Mouse (Mus musculus): ENCODE results near the gene Cdsn.

Cdsn gene

DNA sequence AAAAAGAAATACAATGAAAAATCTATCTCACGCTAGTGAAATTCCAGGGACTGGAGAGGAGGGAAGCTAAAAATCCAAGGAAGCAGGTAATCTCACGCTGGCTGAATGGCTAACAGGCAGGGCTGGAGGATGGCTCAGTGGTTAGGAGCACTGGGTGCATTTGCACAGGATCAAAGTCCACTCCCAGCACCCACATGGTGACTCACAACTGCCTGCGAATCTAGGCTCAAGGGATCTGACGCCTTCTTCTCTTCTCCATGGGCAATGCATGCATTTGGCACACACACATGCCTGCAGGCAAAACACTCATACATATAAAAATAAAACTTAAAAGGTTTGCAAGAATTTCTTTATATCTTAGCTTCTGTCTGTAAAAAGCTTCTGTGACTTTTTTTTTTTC lies 14.5 kb upstream of the Cdsn start:
- DNase-seq: no peak

DNA sequence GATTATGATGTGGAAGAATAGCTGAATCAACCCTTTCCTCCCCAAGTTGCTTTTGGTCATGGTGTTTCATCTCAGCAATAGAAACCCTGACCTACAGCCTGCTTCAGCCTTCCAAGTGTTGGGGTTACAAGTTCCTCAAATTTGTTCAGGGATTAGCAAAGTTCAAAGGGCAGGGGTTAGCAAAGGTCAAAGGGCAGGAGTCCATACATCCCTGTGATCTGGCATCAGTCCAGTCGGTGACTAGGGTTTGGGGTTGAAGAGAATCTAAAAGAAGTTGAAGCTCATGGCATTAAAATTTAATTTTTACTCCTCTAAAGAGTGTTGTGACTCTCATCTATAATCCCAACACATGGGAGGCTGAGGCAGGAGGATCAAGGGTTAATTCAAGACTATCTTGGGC lies 13.5 kb upstream of the Cdsn start:
- no peak for DNase-seq

DNA sequence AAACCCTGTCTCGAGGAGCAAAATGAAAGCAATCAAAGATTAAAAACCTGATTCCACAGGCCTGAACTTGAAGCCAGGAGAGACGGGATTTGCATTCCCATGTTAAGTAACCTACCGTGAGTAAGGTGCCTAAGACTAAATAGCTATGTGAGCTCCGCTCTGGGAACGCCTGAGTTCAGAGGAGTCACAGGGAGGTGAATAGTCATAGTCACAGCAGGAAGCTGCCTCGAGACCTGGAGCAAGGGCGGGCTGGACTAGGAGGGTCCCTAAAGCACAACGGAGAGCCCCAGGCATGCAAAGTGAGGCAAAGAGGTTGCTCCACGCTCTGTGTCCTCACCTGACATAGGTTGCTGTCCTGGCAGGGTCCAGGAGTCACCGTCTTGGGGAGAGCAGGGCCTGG lies 12.4 kb upstream of the Cdsn start:
- DNase-seq: no peak

DNA sequence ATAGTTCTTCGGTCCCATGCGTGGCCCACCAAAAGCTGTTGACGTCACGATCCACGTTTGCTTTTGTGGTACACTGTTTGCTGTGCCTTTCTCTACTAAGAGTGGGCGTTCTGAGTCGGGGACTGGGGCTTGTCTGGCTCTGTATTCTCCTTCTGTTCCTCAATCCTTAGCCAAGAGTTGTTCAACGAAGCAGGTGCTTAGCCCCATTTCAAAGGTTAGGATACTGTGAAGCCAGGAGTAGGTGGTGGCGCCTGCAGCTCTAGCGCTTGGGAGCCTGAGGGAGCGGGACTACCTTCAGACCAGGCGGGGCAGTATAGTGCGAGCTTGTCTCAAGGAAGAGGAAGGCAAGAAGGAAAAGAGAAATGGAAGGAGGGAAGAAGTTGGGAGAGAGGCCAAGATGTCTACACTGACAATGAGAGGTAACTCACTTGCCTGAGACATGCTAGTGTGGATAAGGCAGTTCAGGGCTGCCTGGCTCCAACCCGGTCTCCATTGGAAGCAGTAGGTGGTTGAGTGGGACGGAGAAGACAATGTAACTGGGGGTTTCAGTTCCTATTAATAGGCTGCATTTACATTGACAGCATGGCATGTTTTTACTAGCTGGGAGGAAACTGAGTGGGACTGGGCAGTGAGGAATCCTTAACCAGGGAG lies 9.0 kb upstream of the Cdsn start:
- no peak for DNase-seq

DNA sequence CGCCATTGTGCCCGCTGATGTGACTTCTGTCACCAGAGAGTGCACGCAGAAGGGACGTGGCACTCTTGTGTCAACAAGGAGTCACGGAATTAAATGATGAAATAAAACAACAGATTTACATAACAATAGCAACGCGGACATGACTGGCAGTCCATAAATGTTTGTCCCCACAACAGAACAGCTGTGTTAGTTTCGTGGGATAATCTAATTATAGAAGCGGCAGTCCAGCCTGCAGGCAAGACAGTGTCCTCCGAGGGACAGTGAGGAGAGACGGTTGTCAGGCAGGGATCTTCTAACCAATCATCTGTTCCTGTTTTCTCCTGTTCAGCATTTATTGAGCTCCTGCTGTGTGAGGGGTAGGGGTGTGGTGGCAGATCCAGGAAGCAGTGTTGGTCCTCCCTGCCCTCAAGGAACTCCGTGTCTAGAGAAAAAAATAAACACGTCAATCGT lies 8.5 kb upstream of the Cdsn start:
- DNase-seq: no peak

DNA sequence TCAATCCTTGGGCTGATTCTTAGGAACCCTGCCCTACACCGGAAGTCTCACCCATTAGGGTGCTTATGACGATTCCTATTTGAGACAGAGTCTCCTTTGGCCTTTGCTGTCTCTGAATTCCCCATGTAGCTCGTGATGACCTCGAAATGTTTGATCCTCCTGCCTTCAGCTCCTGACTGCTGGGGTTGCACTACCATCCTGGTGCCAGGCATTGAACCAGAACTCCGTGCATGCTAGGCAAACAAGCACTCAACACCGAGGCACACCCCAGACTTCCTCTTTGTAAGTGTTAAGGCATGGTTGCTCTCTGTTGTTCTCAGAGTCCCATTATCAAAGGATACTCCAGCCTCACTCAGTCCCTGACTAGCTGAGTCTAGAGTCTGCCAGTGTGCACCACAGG lies 7.9 kb upstream of the Cdsn start:
- no peak for DNase-seq

DNA sequence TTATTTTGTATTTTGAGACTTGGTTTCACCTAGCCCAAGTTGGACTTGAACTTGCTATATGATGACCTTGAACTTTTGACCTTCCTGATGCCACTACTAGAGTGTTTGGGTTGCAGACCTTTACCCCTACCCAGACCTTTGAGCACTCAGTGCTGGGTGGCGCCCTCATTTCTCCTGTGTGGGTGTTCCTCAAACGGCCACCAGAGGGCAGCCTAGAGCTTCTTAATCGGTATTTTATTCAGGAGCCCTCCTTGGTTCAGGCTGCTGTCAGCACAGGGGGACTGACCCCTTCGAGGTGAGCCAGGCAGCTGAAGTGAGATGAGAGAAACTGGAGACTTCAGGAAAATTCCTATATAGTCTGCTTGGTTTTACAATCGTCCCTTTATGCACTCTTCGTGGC lies 7.2 kb upstream of the Cdsn start:
- DNase-seq: peak; percentile 74

DNA sequence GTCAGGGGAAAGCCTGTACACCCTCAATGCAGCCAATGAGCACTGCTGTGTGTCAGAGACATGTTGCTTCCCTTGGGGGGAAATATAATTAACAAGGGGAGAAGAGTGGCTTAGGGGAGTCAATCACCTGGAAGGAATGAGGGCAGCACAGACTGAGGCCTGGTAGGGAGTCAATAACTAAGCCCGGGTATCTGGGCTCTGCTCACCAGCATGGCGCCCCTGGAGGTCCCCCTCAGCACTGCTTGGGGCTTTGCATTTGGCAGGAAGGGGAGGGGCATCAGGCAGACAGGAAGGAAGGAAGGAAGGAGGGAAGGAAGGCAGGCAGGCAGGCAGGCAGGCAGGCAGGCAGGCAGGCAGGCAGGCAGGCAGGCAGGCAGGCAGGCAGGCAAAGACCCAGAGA lies 4.5 kb upstream of the Cdsn start:
- DNase-seq: no peak

DNA sequence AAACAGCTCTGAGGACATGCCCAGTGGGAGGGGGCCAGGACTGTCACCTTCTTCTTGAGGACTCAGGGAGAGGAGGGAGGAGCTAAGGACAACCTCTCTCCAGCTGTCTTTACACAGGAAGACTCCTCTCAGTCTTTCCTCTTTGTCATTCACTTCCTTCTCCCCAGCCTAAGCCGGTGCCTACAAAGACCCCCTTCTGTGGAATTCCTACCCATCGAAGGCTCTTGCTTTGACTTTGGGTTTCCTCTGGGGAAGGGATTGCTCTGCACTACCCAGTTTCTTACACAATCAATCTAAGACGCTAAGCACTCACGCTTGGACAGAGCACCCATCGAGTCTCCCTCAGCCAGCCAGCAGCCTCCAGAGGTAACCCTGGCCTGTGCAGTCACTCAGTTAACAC lies 3.3 kb upstream of the Cdsn start:
- no peak for DNase-seq

DNA sequence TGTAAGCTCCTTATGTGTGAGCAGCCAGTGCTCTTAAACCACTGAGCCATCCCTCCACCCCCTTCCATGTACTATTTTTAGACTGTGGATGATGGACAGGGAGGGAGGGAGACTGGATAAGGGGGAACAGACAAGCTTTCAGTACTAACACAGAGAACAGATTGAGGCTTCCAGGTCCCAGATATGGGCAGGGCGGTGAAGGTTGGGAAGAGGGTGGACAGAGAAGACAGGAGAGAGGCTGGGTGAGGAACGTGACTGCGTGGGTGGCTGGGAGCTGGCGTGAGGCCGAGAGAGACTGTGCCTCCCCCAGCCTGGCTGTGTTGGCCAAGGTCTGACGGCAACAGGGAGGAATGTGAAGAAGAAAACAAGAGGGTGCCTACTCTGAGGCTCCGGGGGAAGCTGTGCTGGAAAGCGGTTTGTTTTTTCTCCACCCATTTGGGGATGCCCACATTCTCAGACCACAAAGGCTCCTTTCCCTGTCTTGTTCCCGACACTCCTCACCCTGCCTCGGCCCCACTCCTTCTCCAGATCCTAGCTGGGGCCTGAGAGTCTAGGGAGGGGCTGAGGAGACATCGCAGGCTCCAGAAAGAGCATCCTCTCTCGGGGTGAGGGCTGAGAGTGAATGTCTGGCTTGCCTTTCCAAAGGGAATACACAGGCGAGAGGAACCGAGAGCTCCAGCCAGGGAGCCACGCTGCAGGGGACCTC lies 2.3 kb upstream of the Cdsn start:
- no peak for DNase-seq

DNA sequence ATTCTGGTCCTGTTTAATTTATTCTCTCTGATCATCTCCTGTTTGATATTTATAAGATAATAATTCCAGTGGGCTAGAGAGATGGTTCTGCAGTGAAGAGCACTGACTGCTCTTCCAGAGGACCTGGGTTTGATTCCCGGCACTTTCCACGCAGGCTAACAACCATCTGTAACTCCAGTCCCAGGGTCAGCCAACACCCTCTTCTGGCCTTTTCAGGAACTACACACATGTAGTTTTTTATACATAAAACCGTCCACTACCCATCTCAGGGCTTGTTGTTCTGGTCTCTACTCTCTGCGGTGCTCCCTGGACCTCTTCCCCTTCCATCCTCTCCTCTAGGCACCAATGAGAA lies 1.8 kb upstream of the Cdsn start:
- DNase-seq: no peak

DNA sequence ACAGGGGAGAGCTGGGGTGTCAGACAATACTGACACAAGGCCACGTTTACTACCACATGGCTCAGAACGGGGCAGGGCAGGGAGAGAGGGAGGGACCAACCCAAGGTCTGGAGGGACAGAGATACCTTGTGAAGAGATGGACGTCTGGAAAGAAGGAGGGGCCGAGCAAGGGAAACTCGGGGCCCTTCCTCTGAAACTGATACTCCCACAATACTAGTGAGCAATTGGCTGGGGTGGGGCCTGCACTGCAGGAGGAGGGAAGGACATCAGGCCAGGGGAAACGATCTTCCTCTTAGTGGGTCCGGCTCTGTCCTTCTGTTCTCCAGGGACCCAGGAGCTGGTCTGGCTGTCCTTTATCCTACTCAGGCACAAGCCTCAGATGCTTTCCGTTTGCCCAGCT lies 1.1 kb upstream of the Cdsn start:
- DNase-seq: no peak

DNA sequence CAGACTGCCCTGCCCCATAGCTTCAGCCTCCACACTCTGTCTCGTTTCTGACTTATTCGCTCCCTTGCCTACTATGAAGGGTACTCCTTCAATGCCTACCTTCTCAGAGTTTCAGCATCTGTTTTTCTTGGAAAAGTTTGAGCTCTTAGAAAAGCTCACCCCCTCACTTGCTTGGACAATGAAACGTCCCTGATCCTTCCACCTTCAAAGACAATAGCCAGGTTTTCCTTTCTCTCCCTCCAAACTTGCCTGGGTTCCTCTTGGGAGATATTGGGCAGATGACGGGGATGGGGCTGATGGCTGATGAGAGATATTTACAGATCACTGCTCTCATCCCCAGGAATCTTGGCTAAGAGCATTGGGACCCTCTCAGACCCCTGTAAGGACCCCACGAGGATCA lies 2.4 kb downstream of the Cdsn start:
- no peak for DNase-seq

DNA sequence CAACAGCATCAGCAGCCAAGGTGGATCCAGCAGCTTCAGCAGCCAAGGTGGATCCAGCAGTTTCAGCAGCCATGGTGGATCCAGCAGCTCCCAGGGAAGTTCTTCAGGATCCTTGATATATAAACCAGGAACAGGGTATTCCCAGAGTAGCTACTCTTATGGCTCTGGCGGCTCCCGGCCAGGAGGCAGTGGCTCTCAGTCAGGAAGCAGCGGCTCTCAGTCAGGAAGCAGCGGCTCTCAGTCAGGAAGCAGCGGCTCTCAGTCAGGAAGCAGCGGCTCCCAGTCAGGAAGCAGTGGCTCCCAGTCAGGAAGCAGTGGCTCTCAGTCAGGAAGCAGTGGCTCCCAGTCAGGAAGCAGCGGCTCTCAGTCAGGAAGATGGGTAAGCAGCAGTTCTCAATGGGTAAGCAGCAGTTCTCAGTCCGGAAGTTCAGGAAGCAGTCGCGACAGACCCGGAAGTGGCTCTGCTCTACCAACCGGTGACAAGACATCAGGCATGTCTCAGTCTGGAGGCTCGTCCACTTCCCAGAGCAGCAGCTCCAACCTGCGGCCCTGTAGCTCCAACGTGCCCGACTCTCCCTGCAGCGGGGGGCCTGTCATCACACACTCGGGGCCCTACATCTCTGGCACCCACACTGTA lies 3.0 kb downstream of the Cdsn start:
- DNase-seq: no peak

DNA sequence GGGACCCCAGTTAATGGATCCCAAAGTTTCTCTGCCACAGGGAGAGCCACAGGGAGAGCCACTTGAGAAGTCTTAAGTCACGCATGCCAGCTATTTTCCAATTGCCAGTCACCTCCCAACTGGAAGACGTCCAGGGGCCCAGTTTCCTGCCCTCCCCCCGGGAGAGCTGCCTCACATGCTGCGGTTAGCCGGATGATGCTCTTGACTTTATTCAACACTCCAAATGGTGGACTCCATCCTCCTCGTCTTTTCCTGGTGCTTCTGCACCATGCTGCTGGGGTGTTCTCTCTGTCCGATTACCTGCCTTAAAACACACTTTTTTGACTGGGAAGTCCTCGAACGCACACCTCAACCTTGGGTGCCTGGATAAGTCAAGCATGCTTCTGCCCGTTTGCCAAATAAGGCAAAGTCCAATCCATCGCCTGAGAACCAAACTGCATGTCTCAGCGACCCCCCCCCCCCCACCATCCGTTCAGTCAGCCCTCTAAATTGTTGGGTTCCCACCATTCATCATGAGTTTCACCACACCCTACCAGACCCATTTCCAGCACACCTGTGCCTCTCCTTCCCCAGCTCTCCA lies 4.3 kb downstream of the Cdsn start:
- no peak for DNase-seq

DNA sequence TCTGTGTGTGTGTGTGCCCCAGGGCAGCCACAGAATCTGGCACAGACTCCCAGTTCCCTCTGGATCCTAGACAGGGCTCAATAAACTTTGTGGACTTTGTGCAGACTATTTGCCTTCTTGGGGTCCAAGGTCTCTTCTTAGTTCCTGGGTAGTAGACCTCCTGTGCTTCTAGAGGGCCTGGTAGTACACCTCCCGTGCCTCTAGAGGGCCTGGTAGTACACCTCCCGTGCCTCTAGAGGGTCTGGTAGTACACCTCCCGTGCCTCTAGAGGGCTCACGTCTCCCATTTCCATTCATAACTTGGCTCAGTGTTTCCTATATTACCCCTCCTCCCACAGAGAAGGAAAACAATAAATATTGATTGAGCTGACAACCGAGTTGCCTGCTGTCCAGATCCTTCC lies 4.9 kb downstream of the Cdsn start:
- peak; percentile 78 for DNase-seq

DNA sequence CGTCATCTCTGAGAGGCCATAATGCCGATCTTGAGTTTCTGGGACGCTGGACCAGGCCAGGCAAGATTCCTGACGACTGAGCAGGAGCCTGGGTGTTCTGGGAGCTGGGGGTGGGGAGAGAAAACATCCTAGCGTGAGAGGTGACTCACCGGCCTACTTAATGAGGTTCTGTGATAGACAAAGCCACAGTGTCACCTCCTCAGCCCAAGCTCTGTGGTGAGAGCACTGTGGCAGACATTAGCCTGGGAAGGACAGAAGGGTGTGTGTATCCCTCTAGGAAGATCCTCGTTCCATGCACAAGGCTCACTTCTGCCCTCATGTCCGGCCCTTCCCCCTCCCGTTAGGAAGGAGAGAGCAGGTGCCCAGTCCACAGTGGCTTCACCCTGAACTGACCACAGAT lies 5.4 kb downstream of the Cdsn start:
- DNase-seq: no peak

DNA sequence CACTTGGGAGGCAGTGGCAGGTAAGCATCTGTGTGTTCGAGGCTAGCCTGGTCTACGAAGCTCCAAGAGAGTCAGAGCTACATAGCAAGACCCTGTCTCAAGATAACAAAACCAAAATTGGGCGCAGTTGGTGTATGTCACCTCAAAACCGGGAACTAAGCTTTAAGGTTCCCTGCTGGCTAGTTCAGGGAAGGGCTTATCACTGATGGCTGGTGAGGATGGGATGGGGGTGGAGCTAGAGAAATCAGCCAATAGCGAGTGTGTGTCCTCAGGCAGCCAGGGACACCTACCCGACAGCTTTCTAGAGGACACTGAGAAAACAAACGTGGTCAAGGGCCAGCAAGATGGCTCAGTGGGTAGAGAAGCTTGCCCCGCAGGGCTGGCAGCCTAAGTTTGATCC lies 6.3 kb downstream of the Cdsn start:
- DNase-seq: no peak

DNA sequence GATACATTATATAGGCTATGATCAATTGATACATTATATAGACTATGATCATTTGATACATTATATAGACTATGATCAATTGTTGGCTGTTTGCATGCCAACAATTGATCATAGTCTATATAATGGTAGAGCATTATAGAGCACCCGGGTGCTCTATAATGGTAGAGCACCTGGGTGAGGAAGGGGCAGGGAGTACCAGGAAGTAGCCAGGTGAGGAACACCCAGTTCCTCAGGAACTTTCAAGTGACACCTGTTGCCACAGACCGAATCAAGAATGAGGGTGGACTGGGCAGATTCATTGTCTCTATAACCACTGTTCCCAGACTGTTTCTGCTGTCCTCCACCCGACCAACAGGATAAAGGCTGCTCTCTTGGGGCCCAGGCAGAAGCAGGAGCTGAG lies 15.2 kb downstream of the Cdsn start, which contains the start of gene 2300002M23Rik:
Gene 2300002M23Rik, plus strand, starts transcription at position 301 of the 400 bp plus-strand sequence.
- DNase-seq: no peak

DNA sequence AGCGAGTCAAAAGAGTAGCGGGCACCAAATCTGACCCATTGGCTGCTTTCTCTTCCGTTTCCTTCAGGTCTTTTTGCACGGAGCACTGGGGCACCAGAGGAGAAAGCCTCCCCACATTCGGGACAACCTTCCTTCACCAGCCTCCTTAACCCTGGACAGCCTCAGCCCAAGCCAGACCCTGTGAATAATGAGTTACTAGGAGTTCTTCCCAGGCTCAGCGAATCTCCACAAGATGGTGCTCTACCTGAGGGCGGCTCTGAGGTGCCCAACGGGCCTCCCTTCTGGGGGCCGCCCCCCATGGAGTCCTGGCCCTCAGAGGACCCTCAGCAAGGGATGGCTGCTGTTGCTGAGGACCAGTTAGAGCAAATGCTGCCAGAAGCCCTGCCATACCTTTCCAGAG lies 15.8 kb downstream of the Cdsn start:
- no peak for DNase-seq

DNA sequence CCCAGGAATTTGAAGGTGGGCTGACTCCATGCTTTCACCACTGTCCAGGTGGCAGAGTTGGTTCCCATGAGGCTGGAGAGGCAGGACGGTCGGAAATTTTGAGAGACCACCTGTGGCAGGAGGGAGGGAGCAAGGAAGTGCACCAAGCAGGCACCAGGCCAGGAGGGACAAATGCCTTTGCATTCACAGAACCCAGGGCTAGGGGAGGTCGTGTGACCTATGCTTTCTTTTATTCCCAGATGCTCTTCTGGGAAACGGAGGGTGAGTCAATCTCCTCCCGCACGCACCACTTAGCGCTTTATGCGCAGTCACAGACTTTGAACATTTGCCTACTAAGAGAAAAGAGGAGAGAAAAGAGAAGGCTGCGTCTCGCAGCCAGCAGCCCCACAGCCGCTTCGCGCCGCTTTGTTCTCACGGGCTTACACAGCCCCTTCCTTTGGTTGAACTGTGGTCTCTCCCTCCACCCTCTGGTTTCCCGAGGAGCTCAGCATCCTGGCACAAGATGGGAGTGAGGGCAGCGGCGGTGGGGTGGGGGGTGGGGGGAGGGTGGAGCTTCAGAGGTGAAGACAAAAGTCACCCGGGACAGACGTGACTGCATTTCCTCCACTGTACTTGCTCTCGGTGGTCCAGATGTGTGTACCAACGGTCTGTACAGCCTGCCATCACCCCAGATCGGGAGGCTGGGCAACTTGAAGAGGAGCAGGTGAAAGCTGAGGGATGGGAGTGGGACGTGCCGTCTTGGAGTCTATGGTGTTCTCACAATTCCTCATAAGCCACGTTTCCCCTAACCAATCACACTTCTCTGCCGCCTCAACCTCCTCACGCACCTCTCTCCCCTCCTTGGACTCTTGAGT lies 17.4 kb downstream of the Cdsn start:
- DNase-seq: peak; percentile 47

DNA sequence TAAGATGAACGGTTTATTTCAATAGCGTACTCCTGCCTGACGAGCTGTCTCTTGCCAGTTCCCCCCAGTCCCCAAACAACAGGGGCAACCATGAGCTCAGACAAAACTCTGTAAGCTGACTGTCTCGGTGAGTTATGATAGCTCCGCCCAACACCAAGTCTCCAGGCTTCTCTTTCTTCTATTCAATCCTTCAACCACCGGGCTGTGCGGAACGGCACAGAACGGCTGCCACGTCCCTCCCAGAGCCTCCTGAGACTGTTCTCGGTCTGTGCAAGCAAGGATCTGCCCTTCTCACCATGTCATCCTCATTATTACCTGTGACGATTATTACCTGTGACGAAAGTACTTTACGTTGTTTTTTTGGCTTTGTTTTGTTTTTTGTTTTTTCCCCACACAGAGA lies 18.9 kb downstream of the Cdsn start:
- DNase-seq: no peak

DNA sequence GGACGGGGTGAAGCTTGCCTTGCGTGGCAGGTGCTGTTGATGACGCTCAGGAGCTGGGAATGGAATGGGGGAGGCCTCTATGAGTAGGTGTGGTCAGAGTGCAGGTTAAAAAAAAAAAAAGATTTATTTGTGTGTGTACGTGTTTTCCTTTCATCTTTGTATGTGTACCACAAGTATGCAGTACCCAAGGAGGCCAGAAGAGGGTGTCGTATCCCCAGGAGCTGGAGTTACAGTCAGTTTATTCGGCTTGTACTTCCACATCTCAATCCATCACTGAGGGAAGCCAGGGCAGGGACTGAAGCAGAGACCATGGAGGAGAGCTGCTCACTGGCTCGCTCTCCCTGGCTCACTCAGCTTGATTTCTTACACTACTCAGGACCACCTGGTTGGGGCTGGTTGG lies 19.5 kb downstream of the Cdsn start:
- no peak for DNase-seq
